Mouse (Mus musculus) C2C12 (cell line): ENCODE data around the gene Ms4a4a.

Experiments used
- CTCF ChIP-seq: IDR thresholded peaks from one replicate; pipeline ENCODE4 v1.5.1; 2011; ENCODE audit not compliant: control insufficient read depth, insufficient read depth, insufficient read length
- FOSL1 ChIP-seq: IDR thresholded peaks from one replicate; pipeline ENCODE4 v1.8.0; 2011; ENCODE audit warnings: mild to moderate bottlenecking, low read length; ENCODE audit not compliant: poor library complexity, insufficient read depth, severe bottlenecking
- MAX ChIP-seq: IDR thresholded peaks from one replicate; pipeline ENCODE4 v1.6.1; 2011; ENCODE audit warnings: mild to moderate bottlenecking, control low read depth
- MYOD1 ChIP-seq: IDR thresholded peaks from one replicate; pipeline ENCODE4 v1.6.1; 2011; ENCODE audit warnings: low read depth; ENCODE audit not compliant: control insufficient read depth, insufficient read length
- MYOG ChIP-seq: IDR thresholded peaks from one replicate; pipeline ENCODE4 v1.6.1; 2011; ENCODE audit not compliant: control insufficient read depth, insufficient read length; ENCODE audit errors: extremely low read depth

DNA sequence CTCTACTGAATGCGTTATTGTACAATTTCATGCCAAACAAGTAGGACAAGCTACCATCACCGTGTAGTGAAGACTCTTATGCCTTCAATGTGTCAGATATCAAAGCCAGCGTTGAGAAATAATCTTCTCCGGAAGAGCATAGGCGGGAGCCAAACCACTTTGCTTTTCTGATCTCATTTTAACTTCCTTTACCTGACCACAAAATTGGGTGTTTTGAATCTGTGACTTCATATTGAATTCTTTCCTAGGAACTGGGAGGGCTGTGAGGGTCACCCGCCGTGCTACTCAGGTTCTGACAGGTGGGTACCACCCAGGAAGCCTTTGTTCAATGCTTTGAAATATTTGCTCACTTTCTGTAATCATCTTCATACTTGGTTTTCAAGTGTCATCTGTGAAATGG lies 19.6 kb upstream of the Ms4a4a start:
- TF ChIP-seq CTCF (no peak), FOSL1 (no peak), MYOG (no peak), MAX (no peak), MYOD1 (no peak)
